Mouse (Mus musculus): ENCODE data around the gene Trp53. TPM values are rescaled to one million over a fixed set of nuclear protein-coding genes. Genes with fewer than 3 reads are reported as not detected.

The Trp53 gene
- polyA plus RNA-seq, 1 experiment from 2014 or later: 77.6 TPM

- Histone ChIP-seq H3K4me3 (no peak overlapping the region), H3K27ac (replicated peaks) (no peak overlapping the region), H3K27me3 (no peaks in the 10 kb centered on the region), H3K36me3 (peaks cover 60% of the 10 kb centered on the region), H3K9ac (no peak overlapping the region), H3K4me2 (no peak overlapping the region), H3K9me3 (no peaks in the 10 kb centered on the region), H3K4me1 (replicated peaks) (peaks cover 17% of the 10 kb centered on the region)
- ATAC-seq (ENCODE audit: low read depth): no peak
- WGBS: 84% methylated on average over 8 of the region's 8 CpGs
These were observed 15.0 kb upstream of the Trp53 start for GRCm38 (mm10) chr11:69565131-69565530.

DNA sequence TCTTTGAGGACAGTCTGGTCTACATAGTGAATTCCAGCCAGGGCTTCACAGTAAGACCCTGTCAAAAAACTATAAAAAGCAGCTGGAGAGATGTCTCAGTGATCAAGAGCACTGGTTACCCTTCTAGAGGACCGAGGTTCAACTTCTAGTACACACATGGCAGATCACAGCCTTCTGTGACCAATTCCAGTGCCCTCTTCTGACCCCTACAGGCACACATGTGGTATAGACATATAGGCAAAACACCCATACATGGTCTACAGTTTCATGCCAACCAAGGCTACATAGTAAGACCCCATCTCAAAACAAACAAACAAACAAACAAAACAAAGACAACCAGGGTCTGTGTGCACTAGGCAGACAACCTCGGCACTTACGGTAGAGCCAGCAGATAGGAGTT lies 4.9 kb upstream of the Trp53 start:
- 68% methylated on average over 3 of the region's 3 CpGs for WGBS
- ATAC-seq (ENCODE audit: low read depth): no peak
- Histone ChIP-seq H3K9me3 (no peaks in the 10 kb centered on the region), H3K9ac (0 out of 2 replicates have a peak overlapping the region, but pooled peaks have one; percentile 31), H3K4me2 (no peak overlapping the region), H3K36me3 (peaks cover 24% of the 10 kb centered on the region), H3K27me3 (no peaks in the 10 kb centered on the region), H3K4me1 (replicated peaks) (peaks cover 38% of the 10 kb centered on the region), H3K27ac (replicated peaks) (no peak overlapping the region), H3K4me3 (no peak overlapping the region)

DNA sequence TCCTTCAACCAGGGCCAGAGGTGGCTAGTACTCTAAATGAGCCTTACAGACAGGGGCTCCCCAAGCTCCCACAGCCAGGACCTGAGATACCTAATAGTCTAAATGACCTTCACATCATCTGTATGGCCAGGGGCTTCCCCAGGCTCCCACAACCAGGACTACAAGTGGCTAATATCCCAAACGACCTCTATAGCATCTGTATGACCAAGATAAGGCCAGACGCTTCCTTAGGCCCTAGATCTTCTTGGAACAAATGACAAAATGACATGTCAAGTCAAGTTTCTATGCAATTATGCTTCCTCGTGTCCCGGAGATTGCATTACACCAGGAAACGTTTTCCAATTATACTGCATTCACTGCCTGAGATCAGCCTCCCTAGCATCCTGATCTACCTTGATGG lies 3.9 kb upstream of the Trp53 start:
- no peaks in the 10 kb centered on the region for H3K27me3 ChIP-seq
- peaks cover 14% of the 10 kb centered on the region for H3K36me3 ChIP-seq
- H3K4me3 ChIP-seq: no peak overlapping the region
- no peaks in the 10 kb centered on the region for H3K9me3 ChIP-seq
- no peak overlapping the region for H3K27ac ChIP-seq (replicated peaks)
- WGBS: 81% methylated on average over 5 of the region's 5 CpGs
- H3K4me1 ChIP-seq (replicated peaks): peaks cover 38% of the 10 kb centered on the region
- no peak for ATAC-seq (ENCODE audit: low read depth)
- no peak overlapping the region for H3K4me2 ChIP-seq
- H3K9ac ChIP-seq: no peak overlapping the region

GRCm38 (mm10) chr11:69578301-69578700 lies 1.9 kb upstream of the Trp53 start:
- H3K4me3 ChIP-seq: peak overlapping the region; percentile 75
- no peak overlapping the region for H3K27ac ChIP-seq (replicated peaks)
- H3K4me2 ChIP-seq: peak overlapping the region; percentile 83
- H3K36me3 ChIP-seq: no peaks in the 10 kb centered on the region
- H3K27me3 ChIP-seq: no peaks in the 10 kb centered on the region
- peaks cover 53% of the 10 kb centered on the region for H3K4me1 ChIP-seq (replicated peaks)
- WGBS: 16% methylated on average over 15 of the region's 15 CpGs
- H3K9me3 ChIP-seq: no peaks in the 10 kb centered on the region
- no peak for ATAC-seq (ENCODE audit: low read depth)
- H3K9ac ChIP-seq: peak overlapping the region; percentile 82

DNA sequence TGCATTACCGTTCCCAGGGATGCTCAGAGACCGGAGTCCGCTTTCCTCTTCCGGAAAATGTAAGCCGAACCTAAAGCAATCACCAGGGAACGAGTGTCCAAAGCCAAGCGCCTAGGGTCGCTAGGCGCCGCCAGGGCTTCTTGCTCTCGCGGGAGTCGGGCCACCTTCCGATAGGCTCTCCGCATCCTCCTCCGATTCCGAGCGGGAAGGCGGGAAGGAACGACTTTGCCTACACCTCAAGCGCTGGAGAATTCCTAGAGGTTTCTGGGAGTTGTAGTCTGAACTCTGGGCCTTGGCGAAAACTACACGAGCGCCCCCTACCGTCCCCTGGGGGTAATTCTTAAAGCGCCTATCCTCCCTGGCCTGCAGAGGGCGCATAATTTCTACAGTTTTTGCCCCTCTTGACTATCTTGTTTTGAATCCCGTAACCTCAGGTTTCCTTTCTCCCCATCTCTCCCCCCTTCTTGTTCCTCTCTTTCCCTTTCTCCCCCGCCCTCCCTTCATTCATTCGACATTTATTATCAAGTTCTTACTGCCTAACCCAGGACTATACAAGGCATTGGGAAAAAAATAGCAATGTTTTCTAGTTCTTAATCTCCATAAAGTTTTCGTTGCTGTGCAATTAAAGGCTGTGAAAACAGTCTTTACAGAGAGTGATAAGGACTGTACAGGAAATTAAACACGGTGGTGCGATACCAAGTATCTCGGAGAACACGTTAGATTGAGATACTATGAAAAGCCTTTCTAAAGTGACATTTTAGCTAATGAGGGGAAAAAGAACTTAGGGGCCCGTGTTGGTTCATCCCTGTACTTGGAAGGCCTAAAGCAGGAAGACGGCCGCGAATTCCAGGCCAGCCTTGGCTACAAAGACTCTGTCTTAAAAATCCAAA lies 786 bp upstream of the Trp53 start:
- peak; percentile 90 for ATAC-seq (ENCODE audit: low read depth)
- Histone ChIP-seq H3K27ac (replicated peaks) (peak overlapping the region; percentile 91), H3K27me3 (no peaks in the 10 kb centered on the region), H3K9me3 (no peaks in the 10 kb centered on the region), H3K36me3 (no peaks in the 10 kb centered on the region), H3K4me1 (replicated peaks) (peaks cover 53% of the 10 kb centered on the region), H3K9ac (peak overlapping the region; percentile 82), H3K4me3 (peak overlapping the region; percentile 75), H3K4me2 (peak overlapping the region; percentile 83)
- WGBS: 2% methylated on average over 39 of the region's 39 CpGs

DNA sequence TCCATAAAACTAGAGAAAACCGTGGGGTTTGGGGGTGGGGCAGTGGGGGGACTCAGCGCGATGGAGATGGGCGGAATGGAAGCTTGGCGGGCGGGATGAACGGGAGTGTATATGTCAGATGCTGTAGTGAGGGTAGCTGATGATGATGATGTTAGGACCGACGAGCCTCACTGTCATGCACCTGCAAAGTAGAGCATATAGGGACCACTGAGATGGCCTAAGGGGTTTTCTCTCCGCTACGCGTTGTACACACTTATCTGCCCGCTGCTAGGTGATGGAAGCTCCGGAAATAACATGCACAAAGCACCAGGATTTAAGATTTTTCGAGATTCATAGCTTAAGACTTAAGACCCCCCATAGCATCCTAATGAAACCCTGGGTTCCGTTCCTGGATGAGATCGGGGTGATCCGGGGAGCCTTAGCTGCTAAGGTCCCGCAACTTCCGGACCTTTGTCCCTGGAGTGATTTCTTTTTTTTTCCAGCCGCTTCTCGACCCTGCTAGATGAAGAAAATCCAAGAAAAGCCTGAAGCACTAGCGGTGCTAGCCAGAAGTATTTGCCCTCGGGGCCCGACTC lies 500 bp downstream of the Trp53 start:
- Histone ChIP-seq H3K4me1 (replicated peaks) (peaks cover 48% of the 10 kb centered on the region), H3K27me3 (no peaks in the 10 kb centered on the region), H3K27ac (replicated peaks) (peak overlapping the region; percentile 91), H3K9ac (peak overlapping the region; percentile 79), H3K9me3 (no peaks in the 10 kb centered on the region), H3K36me3 (no peaks in the 10 kb centered on the region), H3K4me3 (peak overlapping the region; percentile 75), H3K4me2 (peak overlapping the region; percentile 83)
- peak; percentile 8 for ATAC-seq (ENCODE audit: low read depth)
- WGBS: under 1% methylated on average over 25 of the region's 25 CpGs

DNA sequence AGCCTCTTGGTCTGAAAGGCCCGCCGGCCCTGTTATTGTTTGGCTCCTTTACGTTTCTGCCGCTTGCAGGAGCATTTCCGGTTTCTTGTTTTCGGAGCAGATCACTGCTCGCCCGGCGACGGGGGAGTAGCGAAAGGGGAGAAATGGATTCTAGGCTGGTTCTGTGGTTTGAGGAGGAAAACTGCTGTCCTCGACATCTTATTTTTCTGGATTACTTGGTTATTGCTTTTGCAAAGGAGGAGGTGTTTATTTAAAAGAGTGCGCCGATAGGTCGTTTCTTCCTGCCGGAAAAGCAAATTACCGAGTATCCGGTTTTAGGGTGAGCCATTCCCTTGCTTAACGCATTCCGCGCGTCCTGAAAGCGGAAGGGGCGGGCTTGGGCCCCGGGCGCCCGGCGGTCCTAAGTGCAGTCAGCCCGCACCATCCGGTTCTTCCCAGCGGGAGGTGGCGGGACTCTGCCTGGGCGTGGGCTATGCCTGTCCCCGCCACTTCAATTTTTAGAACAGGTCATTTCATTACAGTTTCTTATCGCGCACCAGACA lies 1.1 kb downstream of the Trp53 start:
- peak; percentile 84 for ATAC-seq (ENCODE audit: low read depth)
- peak overlapping the region; percentile 91 for H3K27ac ChIP-seq (replicated peaks)
- H3K27me3 ChIP-seq: no peaks in the 10 kb centered on the region
- peak overlapping the region; percentile 79 for H3K9ac ChIP-seq
- peak overlapping the region; percentile 75 for H3K4me3 ChIP-seq
- H3K4me1 ChIP-seq (replicated peaks): peaks cover 47% of the 10 kb centered on the region
- under 1% methylated on average over 36 of the region's 36 CpGs for WGBS
- H3K36me3 ChIP-seq: no peaks in the 10 kb centered on the region
- H3K9me3 ChIP-seq: no peaks in the 10 kb centered on the region
- peak overlapping the region; percentile 83 for H3K4me2 ChIP-seq

DNA sequence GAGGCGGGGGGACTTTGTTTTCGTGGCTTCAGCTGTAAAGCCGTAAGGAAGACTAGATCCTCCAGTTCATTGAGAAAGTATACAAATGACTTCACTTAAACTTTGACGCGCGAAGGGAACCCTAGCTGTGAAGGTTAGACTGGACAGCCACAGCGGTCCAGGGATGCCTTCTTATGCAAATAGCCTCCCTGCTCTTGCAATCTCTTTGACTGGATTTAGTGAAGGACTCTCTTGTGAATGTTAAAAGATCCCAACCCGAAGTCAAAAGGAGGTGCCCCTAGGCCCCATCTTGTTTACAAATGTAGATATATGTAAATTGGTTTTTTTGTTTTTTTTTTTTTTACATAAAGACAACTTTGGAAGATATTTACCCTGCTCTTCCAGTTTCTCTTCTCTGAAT lies 1.7 kb downstream of the Trp53 start:
- no peaks in the 10 kb centered on the region for H3K27me3 ChIP-seq
- H3K4me1 ChIP-seq (replicated peaks): peaks cover 41% of the 10 kb centered on the region
- H3K36me3 ChIP-seq: no peaks in the 10 kb centered on the region
- H3K27ac ChIP-seq (replicated peaks): peak overlapping the region; percentile 91
- peak overlapping the region; percentile 83 for H3K4me2 ChIP-seq
- H3K4me3 ChIP-seq: peak overlapping the region; percentile 75
- no peak for ATAC-seq (ENCODE audit: low read depth)
- peak overlapping the region; percentile 79 for H3K9ac ChIP-seq
- 1% methylated on average over 8 of the region's 8 CpGs for WGBS
- no peaks in the 10 kb centered on the region for H3K9me3 ChIP-seq

DNA sequence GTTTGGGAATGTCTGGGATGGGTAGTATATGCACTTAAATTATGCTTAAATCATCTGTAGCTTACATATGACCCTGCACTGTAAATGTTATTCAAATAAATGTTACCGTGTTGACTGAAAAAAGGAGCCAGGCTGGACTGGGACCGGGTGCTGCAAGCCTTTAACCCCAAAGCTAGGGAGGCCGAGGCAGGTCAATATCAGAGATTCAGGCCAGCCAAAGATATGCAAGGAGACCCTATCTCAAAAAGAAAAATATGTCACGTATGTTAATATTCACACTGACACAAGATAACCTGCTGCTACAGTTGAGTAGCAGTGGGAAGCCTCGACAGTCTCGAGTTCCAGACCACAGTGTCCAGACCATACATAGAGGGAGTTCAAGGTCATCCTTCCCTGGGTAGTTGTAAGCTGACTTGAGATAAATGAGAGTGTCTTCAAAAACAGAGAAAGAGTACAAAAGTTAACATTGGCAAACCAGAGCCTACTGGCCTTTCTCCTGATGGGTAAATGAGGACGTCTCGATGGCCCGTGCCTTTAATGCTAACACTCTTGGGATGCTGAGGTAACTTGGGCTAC lies 2.2 kb downstream of the Trp53 start:
- H3K27me3 ChIP-seq: no peaks in the 10 kb centered on the region
- peak overlapping the region; percentile 83 for H3K4me2 ChIP-seq
- no peaks in the 10 kb centered on the region for H3K9me3 ChIP-seq
- ATAC-seq (ENCODE audit: low read depth): no peak
- peak overlapping the region; percentile 79 for H3K9ac ChIP-seq
- peak overlapping the region; percentile 75 for H3K4me3 ChIP-seq
- 60% methylated on average over 9 of the region's 9 CpGs for WGBS
- peaks cover 4% of the 10 kb centered on the region for H3K36me3 ChIP-seq
- H3K27ac ChIP-seq (replicated peaks): peak overlapping the region; percentile 91; the same call in 1 of the 2 replicates
- H3K4me1 ChIP-seq (replicated peaks): peaks cover 36% of the 10 kb centered on the region

DNA sequence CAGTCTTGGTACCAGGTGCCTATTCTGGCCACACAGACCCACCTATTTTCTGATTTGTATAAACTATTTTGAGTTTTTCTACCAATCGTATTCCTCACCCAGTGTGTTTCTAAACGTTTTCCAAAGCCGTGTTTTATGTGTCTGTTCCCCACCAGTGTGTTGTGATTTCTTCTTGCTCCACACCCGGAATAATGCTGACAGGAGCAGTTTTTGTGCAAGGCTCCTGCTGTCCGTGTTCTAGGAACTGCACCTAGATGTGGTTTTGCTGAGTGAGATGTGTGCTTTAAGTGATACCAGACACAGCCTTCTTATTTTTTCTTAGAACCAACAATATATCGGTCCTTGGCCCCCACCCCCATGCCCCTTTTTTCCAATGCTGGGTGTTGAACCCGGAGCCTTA lies 3.8 kb downstream of the Trp53 start:
- 85% methylated on average over 7 of the region's 7 CpGs for WGBS
- no peaks in the 10 kb centered on the region for H3K27me3 ChIP-seq
- no peak overlapping the region for H3K27ac ChIP-seq (replicated peaks)
- ATAC-seq (ENCODE audit: low read depth): no peak
- H3K4me3 ChIP-seq: no peak overlapping the region
- H3K4me1 ChIP-seq (replicated peaks): peaks cover 22% of the 10 kb centered on the region
- no peaks in the 10 kb centered on the region for H3K9me3 ChIP-seq
- H3K36me3 ChIP-seq: peaks cover 21% of the 10 kb centered on the region
- H3K9ac ChIP-seq: no peak overlapping the region
- no peak overlapping the region for H3K4me2 ChIP-seq

DNA sequence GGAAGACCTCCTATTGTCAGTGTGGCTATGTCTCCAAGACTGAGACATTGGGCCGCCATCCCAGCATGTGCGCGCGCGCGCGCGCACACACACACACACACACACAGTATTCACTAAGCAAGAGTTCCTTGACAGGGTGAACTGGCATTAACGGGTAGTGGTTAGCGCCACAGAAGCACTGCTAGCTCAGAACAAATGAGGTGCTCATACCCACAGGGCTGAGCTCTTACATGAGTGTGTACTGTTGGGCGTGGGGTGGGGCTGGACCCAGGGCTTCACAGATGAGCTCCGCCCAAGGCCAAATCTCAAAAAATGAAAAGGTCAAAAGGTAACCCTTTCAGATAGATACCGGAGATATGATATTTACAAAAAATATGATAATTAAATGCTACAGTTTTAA lies 4.8 kb downstream of the Trp53 start:
- 96% methylated on average over 13 of the region's 13 CpGs for WGBS
- Histone ChIP-seq H3K36me3 (peaks cover 30% of the 10 kb centered on the region), H3K9me3 (no peaks in the 10 kb centered on the region), H3K9ac (no peak overlapping the region), H3K4me3 (no peak overlapping the region), H3K27ac (replicated peaks) (no peak overlapping the region), H3K4me1 (replicated peaks) (peaks cover 22% of the 10 kb centered on the region), H3K4me2 (no peak overlapping the region), H3K27me3 (no peaks in the 10 kb centered on the region)
- ATAC-seq (ENCODE audit: low read depth): no peak

DNA sequence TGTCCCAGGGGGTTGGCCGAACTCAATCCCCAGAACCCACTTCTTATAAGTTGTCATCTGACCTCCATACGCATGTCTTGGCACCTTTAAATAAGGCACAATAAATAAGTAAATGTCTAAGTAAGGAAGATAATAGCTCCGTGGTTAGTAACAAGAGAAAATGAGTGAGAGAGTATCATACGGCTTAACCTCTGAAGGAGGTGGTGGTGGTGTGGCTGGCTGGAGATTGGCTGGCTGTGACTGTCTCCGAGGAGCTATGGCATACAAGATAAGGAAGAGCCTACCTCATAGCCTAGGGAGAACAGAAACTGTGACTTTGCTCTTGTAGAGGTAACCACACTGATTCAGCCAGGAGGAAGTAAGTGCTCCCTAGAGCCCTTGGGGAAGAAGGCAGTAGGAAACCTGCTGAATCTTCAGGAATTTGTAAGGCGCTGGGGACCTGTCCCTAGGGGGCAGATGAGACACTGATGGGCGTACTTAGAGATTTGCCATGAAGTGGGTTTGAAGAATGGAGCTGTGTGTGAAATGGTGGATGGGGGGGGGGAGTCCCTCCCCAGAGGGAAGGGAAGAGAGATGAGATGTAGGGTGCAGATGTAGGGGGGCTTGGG lies 5.7 kb downstream of the Trp53 start:
- ATAC-seq (ENCODE audit: low read depth): no peak
- H3K9ac ChIP-seq: no peak overlapping the region
- no peaks in the 10 kb centered on the region for H3K27me3 ChIP-seq
- peaks cover 22% of the 10 kb centered on the region for H3K4me1 ChIP-seq (replicated peaks)
- no peaks in the 10 kb centered on the region for H3K9me3 ChIP-seq
- H3K4me3 ChIP-seq: no peak overlapping the region
- no peak overlapping the region for H3K4me2 ChIP-seq
- WGBS: 84% methylated on average over 7 of the region's 7 CpGs
- no peak overlapping the region for H3K27ac ChIP-seq (replicated peaks)
- H3K36me3 ChIP-seq: peaks cover 39% of the 10 kb centered on the region

All from neural tube, embryonic 13.5 days (tissue).